Mouse (Mus musculus) CD4-positive naive resting alpha-beta T cell, adult 57 days (primary cell): ENCODE measurements around the gene Rfng. TPM values are rescaled to one million over a fixed set of nuclear protein-coding genes. Genes with fewer than 3 reads are reported as not detected.

Experiments
- total RNA-seq: library from RNA; stranded (reverse); gene quantifications from one replicate; pipeline ENCODE4 v1.2.4, GENCODE M21; 2023

Rfng gene
- total RNA-seq = 12.4 TPM

GRCm38 (mm10) chr11:120784064-120784791 lies at the start of gene Rfng, which contains the start of gene Gps1:
Gene Rfng (minus strand): TSS chr11:120784207.
Gene Gps1 (plus strand): TSS chr11:120784272.

GRCm38 (mm10) chr11:120823956-120824786 lies 40.2 kb upstream of the Rfng start, which contains the start of gene Fasn:
Gene Fasn (minus strand): TSS chr11:120824547.

GRCm38 (mm10) chr11:120795756-120796613 lies 12.0 kb upstream of the Rfng start, which contains the start of gene Dus1l:
Gene Dus1l (minus strand): TSS chr11:120796403.

GRCm38 (mm10) chr11:120762672-120763041 lies 21.4 kb downstream of the Rfng start, which contains the start of gene Hmga1b:
Gene Hmga1b (plus strand): TSS chr11:120762794.

GRCm38 (mm10) chr11:120731858-120732680 lies 51.9 kb downstream of the Rfng start, which contains the start of gene Cbr2:
Gene Cbr2 (minus strand): TSS chr11:120732114.

Other genes starting within 250 kb of the Rfng start
- 36.1 TPM for gene Mcrip1, start 234.5 kb downstream of the Rfng start, total RNA-seq
- gene Ppp1r27, start 233.1 kb downstream of the Rfng start, total RNA-seq = not detected
- gene P4hb, start 211.0 kb downstream of the Rfng start, total RNA-seq = 123 TPM
- gene Arhgdia, start 202.6 kb downstream of the Rfng start, total RNA-seq = 404 TPM
- 109 TPM for gene Alyref, start 185.8 kb downstream of the Rfng start, total RNA-seq
- gene Anapc11, start 185.8 kb downstream of the Rfng start, total RNA-seq = 71.8 TPM
- 3.8 TPM for gene Npb, start 175.7 kb downstream of the Rfng start, total RNA-seq
- gene Pcyt2, start 166.3 kb downstream of the Rfng start, total RNA-seq = 153 TPM
- 131 TPM for gene Sirt7, start 159.0 kb downstream of the Rfng start, total RNA-seq
- gene Mafg, start 150.6 kb downstream of the Rfng start, total RNA-seq = 39.8 TPM
- 1.2 TPM for gene Pycr1, start 140.4 kb downstream of the Rfng start, total RNA-seq
- not detected for gene Myadml2, start 136.0 kb downstream of the Rfng start, total RNA-seq
- not detected for gene Notum, start 123.0 kb downstream of the Rfng start, total RNA-seq
- 126 TPM for gene Aspscr1, start 111.2 kb downstream of the Rfng start, total RNA-seq
- 37.5 TPM for gene Cenpx, start 70.5 kb downstream of the Rfng start, total RNA-seq
- gene Lrrc45, start 70.3 kb downstream of the Rfng start, total RNA-seq = 33.3 TPM
- 1.1 TPM for gene Rac3, start 62.7 kb downstream of the Rfng start, total RNA-seq
- gene Dcxr, start 56.9 kb downstream of the Rfng start, total RNA-seq = 0.65 TPM
- gene Cbr2, start 52.1 kb downstream of the Rfng start, total RNA-seq = not detected
- 30.9 TPM for gene Hmga1b, start 21.4 kb downstream of the Rfng start, total RNA-seq
- 64.3 TPM for gene Gps1, start 65 bp upstream of the Rfng start, total RNA-seq
- 61.8 TPM for gene Dus1l, start 12.2 kb upstream of the Rfng start, total RNA-seq
- 160 TPM for gene Fasn, start 40.3 kb upstream of the Rfng start, total RNA-seq
- 0.50 TPM for gene Ccdc57, start 148.7 kb upstream of the Rfng start, total RNA-seq
- 9.3 TPM for gene Slc16a3, start 164.3 kb upstream of the Rfng start, total RNA-seq
- 166 TPM for gene Csnk1d, start 207.1 kb upstream of the Rfng start, total RNA-seq